29 mouse cellular contexts compared by ENCODE assay signal in genomic region chr14:101893215-101893614, GRCm38 (mm10).
"Had no signal": no experiment of that assay in that cellular context is flagged by ENCODE, and none has a peak within 500 bp of the region (broad histone marks: within the 10 kb centered on the region; RNA-seq: fewer than 3 reads in every experiment).

No protein-coding gene starts in this region.

- DNase-seq: gastrocnemius, adult 2 months; gastrocnemius, postnatal 10 days; gastrocnemius, postnatal 25 days; heart, adult 2 months; heart, postnatal 14 days; heart, postnatal 4 days; kidney, adult 18-20 months; kidney, adult 8-10 months; kidney, postnatal 10 days; kidney, postnatal 25 days; layer of hippocampus, adult 9-11 months; liver; liver, embryonic 13.5 days; liver, postnatal 0 days had no signal

- ATAC-seq: hindbrain, embryonic 16.5 days; inflammation-experienced regulatory T-cells, adult 6 months; intestine, embryonic 15.5 days; intestine, postnatal 0 days; liver, postnatal 0 days had no signal

- H3K9me3 ChIP-seq: heart, embryonic 13.5 days; heart, embryonic 15.5 days; hindbrain, embryonic 10.5 days; hindbrain, embryonic 12.5 days; intestine, embryonic 15.5 days; limb, embryonic 10.5 days; limb, embryonic 12.5 days; liver, embryonic 13.5 days; liver, embryonic 15.5 days had no signal

- H3K4me3 ChIP-seq: gastrocnemius, adult 2 months; heart, adult 2 months; heart, embryonic 13.5 days; heart, embryonic 15.5 days; hindbrain, embryonic 10.5 days; hindbrain, embryonic 12.5 days; intestine, embryonic 15.5 days; left cerebral cortex, adult 2 months; limb, embryonic 10.5 days; limb, embryonic 12.5 days; liver, embryonic 13.5 days; liver, embryonic 15.5 days had no signal

- H3K36me3 ChIP-seq: hindbrain, embryonic 10.5 days; hindbrain, embryonic 12.5 days; intestine, embryonic 15.5 days; limb, embryonic 10.5 days; limb, embryonic 12.5 days; liver, embryonic 13.5 days; liver, embryonic 15.5 days had no signal

- H3K4me2 ChIP-seq: heart, embryonic 11.5 days; heart, embryonic 13.5 days; heart, embryonic 15.5 days; hindbrain, embryonic 12.5 days; hindbrain, embryonic 14.5 days; intestine, embryonic 15.5 days; limb, embryonic 12.5 days; liver, embryonic 11.5 days; liver, embryonic 13.5 days; liver, embryonic 15.5 days had no signal

- H3K9ac ChIP-seq: heart, embryonic 13.5 days; heart, embryonic 15.5 days; hindbrain, embryonic 12.5 days; hindbrain, embryonic 14.5 days; intestine, embryonic 15.5 days; limb, embryonic 12.5 days; liver, embryonic 13.5 days; liver, embryonic 15.5 days; liver, postnatal 0 days had no signal

- H3K27ac ChIP-seq: gastrocnemius, adult 2 months; heart, adult 2 months; heart, embryonic 13.5 days; hindbrain, embryonic 10.5 days; hindbrain, embryonic 12.5 days; hindbrain, embryonic 14.5 days; intestine, embryonic 15.5 days; left cerebral cortex, adult 2 months; limb, embryonic 10.5 days; liver, embryonic 13.5 days; liver, embryonic 15.5 days had no signal

- H3K27me3 ChIP-seq: heart, embryonic 13.5 days; heart, embryonic 15.5 days; hindbrain, embryonic 12.5 days; intestine, embryonic 15.5 days; limb, embryonic 12.5 days; liver, embryonic 13.5 days; liver, embryonic 15.5 days had no signal

- H3K4me1 ChIP-seq: hindbrain, embryonic 10.5 days; hindbrain, embryonic 12.5 days; intestine, embryonic 15.5 days; limb, embryonic 10.5 days; liver, embryonic 13.5 days; liver, embryonic 15.5 days had no signal
